Mouse (Mus musculus): ENCODE data around the gene Glce. TPM values are rescaled to one million over a fixed set of nuclear protein-coding genes. Genes with fewer than 3 reads are reported as not detected.

Gene Glce
- 1.4 and 4.2 TPM in 2 replicates for polyA plus RNA-seq (2011; ENCODE audit: insufficient read depth, insufficient read length, low replicate concordance, missing spikeins)

DNA sequence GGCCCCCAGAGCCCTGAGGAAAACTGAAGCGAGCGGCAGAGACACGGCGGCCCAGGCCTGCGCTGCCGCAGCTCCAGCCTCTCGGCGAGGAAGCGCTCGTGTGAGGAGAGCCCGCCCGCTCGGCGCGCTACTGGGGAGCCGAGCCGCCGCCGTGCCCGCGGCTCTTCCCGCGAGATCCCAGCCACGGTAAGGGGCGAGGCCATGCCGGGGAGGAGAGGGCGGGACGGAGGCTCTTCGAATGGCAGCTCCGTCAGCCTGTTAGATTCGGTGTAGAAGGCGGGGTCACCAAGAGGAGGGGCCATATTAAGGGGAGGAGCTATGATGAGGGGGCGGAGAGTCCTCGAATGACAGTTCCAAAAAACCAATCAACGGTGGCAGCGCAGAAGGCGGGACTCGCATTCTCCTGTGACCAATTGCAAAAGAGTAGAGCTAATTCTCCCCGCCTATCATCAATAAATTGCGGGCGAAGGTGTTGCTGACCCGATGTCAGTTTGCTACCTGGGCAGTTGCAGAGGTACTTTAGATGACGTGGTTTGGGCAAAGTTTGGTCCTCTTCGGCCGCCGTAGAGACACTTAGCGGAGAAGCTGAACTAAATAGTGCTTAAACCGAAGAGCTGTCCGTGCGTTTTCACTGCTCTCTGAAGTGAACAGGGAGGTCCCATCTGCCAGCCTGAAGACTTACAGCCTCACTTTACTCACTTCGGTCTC is at the start of gene Glce:
Gene Glce (minus strand): TSS at position 148 of the 708 bp plus-strand sequence.
- H3K27ac ChIP-seq (ENCODE audit: control insufficient read depth, insufficient read depth, low read depth, low read length, poor library complexity): peak within 1 kb of the TSS; percentile 45; the same call in 1 of the 2 replicates
- H3K4me1 ChIP-seq (ENCODE audit: control insufficient read depth, insufficient read depth, low read length): no peaks in the 10 kb centered on the region; the same call in 1 of the 2 replicates
- H3K4me3 ChIP-seq (replicated peaks; ENCODE audit: control insufficient read depth, low read depth, low read length): peak within 1 kb of the TSS; percentile 81
- WGBS: under 1% methylated on average over 51 of the region's 51 CpGs
- TF ChIP-seq POLR2A (IDR thresholded peaks at IDR 0.05; ENCODE audit: borderline replicate concordance, control insufficient read depth, low read depth, low read length): peak; percentile 94
- no peak for TF ChIP-seq CTCF (IDR thresholded peaks at IDR 0.05; ENCODE audit: control insufficient read depth, insufficient read depth, low read length)

DNA sequence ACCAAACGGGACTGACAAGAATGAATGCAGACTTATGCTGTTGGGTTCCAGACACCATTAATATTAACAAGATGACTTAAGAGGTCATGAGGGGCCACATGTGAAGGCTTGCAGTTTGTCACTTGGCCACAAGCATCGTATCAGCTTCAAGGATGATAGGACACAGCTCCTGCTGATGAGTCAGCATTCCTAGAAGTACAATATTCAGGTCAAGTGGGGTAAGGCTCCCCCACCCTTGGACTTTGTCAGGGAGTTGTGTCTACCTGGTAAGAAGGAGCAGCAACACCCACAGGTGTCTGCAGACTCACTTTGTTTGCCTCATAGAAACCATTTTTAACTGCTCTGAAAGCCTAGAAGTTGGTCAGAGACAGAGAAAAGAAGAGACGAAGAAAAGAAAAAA is 49.8 kb upstream of the Glce start:
- H3K4me1 ChIP-seq (ENCODE audit: control insufficient read depth, insufficient read depth, low read length): no peaks in the 10 kb centered on the region
- H3K4me3 ChIP-seq (replicated peaks; ENCODE audit: control insufficient read depth, low read depth, low read length): no peak overlapping the region
- no peak overlapping the region for H3K27ac ChIP-seq (ENCODE audit: control insufficient read depth, insufficient read depth, low read depth, low read length, poor library complexity)
- WGBS: 70% methylated on average over 3 of the region's 3 CpGs
- TF ChIP-seq CTCF (IDR thresholded peaks at IDR 0.05; ENCODE audit: control insufficient read depth, insufficient read depth, low read length) (no peak), POLR2A (IDR thresholded peaks at IDR 0.05; ENCODE audit: borderline replicate concordance, control insufficient read depth, low read depth, low read length) (no peak)

DNA sequence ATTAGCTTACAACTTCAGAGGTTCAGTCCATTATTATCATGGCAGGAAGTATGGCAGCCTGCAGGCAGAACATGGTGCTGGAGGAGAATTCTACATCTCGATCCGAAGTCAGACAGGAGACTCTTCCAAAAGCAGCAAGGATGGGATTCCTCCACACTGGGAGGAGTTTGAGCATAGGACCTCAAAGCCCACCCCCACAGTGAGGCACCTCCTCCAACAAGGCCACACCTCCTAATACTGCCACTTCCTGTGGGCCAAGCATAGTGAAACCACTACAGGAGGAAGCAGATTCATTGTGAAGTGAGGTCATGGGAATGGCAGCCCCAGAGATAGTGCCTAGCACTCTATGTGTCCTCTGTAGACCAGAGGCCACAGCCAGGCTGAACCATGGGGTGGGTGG is 48.5 kb upstream of the Glce start:
- Histone ChIP-seq H3K4me1 (ENCODE audit: control insufficient read depth, insufficient read depth, low read length) (no peaks in the 10 kb centered on the region), H3K4me3 (replicated peaks; ENCODE audit: control insufficient read depth, low read depth, low read length) (no peak overlapping the region), H3K27ac (ENCODE audit: control insufficient read depth, insufficient read depth, low read depth, low read length, poor library complexity) (no peak overlapping the region)
- 84% methylated on average over 2 of the region's 2 CpGs for WGBS
- TF ChIP-seq POLR2A (IDR thresholded peaks at IDR 0.05; ENCODE audit: borderline replicate concordance, control insufficient read depth, low read depth, low read length) (no peak), CTCF (IDR thresholded peaks at IDR 0.05; ENCODE audit: control insufficient read depth, insufficient read depth, low read length) (no peak)

DNA sequence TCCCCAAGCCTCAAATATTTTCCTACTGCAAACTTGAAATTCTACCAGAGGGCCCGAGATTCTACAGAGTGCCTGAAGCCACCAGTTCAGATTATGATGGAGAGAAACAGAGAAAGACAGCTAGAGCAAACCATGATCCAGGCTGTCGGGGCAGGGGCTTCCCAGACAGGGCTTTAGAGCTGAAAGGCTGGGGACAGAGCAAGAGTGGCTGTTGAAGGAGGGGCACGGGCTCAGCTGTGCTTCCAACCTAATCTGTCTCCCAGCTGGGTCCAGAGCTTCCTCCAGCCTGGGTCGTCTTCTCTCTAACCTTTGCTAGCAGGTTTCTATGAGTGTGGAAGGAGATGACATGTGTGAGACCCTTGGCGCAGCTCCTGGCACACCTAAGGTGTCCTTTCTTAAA is 44.2 kb upstream of the Glce start:
- Histone ChIP-seq H3K4me3 (replicated peaks; ENCODE audit: control insufficient read depth, low read depth, low read length) (no peak overlapping the region), H3K27ac (ENCODE audit: control insufficient read depth, insufficient read depth, low read depth, low read length, poor library complexity) (no peak overlapping the region), H3K4me1 (ENCODE audit: control insufficient read depth, insufficient read depth, low read length) (no peaks in the 10 kb centered on the region)
- TF ChIP-seq POLR2A (IDR thresholded peaks at IDR 0.05; ENCODE audit: borderline replicate concordance, control insufficient read depth, low read depth, low read length) (no peak), CTCF (IDR thresholded peaks at IDR 0.05; ENCODE audit: control insufficient read depth, insufficient read depth, low read length) (no peak)
- WGBS: 70% methylated on average over 5 of the region's 5 CpGs

DNA sequence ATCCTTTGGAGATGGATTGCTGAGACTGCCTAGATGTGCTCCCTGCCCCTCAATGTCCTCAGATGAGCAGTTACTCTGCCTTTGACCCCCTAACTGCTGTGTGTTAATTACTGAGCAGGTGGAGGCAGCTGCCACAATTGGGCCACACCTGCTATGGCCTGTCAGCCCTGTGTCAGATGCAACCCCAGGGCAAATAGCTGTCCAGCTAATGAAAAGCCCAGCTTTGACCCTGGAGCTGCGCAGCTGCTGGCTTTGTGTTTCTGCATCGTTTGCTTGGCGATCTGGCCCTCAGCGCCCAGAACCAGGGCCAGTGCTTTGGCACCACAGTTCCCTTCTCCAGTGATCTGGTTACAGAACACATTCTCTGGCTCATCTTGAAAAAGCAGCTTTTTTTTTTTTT is 43.7 kb upstream of the Glce start:
- no peaks in the 10 kb centered on the region; the same call in 1 of the 2 replicates for H3K4me1 ChIP-seq (ENCODE audit: control insufficient read depth, insufficient read depth, low read length)
- no peak for TF ChIP-seq POLR2A (IDR thresholded peaks at IDR 0.05; ENCODE audit: borderline replicate concordance, control insufficient read depth, low read depth, low read length)
- TF ChIP-seq CTCF (IDR thresholded peaks at IDR 0.05; ENCODE audit: control insufficient read depth, insufficient read depth, low read length): no peak
- no peak overlapping the region for H3K27ac ChIP-seq (ENCODE audit: control insufficient read depth, insufficient read depth, low read depth, low read length, poor library complexity)
- WGBS: 86% methylated on average over 4 of the region's 4 CpGs
- no peak overlapping the region for H3K4me3 ChIP-seq (replicated peaks; ENCODE audit: control insufficient read depth, low read depth, low read length)

DNA sequence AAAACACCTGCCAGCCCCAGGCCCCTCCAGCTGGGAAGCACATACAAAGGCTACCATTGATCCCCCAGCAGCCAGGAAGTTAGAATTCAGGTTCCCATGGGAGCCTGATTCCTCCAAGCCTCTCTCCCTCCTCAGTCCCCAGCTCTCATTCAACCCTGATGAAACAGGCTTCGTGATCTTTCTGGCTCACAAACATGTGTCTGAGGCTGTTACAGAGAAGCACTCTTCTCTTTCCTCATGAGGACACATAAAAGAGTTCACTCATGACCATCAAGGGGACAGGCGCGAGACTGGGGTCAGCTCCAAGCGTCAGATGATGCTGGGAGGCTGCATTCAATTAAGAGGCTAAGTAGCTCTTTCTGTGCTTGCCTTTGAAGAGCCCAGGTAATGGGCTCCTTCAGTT is 40.4 kb upstream of the Glce start:
- no peaks in the 10 kb centered on the region; the same call in 1 of the 2 replicates for H3K4me1 ChIP-seq (ENCODE audit: control insufficient read depth, insufficient read depth, low read length)
- TF ChIP-seq CTCF (IDR thresholded peaks at IDR 0.05; ENCODE audit: control insufficient read depth, insufficient read depth, low read length): no peak
- TF ChIP-seq POLR2A (IDR thresholded peaks at IDR 0.05; ENCODE audit: borderline replicate concordance, control insufficient read depth, low read depth, low read length): no peak
- H3K4me3 ChIP-seq (replicated peaks; ENCODE audit: control insufficient read depth, low read depth, low read length): no peak overlapping the region
- 75% methylated on average over 4 of the region's 4 CpGs for WGBS
- H3K27ac ChIP-seq (ENCODE audit: control insufficient read depth, insufficient read depth, low read depth, low read length, poor library complexity): no peak overlapping the region

DNA sequence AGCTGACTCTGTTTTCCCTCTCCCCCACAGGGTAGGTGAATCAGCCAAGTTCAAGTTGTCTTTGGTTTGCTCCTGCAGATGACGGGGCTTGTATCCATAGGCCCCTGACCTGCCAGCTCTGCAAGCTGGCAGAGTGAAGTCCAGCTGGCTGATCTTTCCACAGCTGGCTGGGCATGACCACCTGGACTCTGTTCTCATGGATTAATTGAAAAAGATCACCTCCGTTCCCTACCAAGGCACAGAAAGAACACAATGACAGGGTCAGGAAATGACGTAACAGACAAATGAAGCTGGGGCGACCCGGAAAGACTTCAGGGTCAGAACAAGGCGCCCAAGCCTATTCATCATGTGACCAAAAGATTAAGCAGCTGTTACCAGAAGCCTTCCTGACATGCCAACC is 38.3 kb upstream of the Glce start:
- 50% methylated on average over 6 of the region's 6 CpGs for WGBS
- Histone ChIP-seq H3K27ac (ENCODE audit: control insufficient read depth, insufficient read depth, low read depth, low read length, poor library complexity) (no peak overlapping the region), H3K4me1 (ENCODE audit: control insufficient read depth, insufficient read depth, low read length) (no peaks in the 10 kb centered on the region; the same call in 1 of the 2 replicates), H3K4me3 (replicated peaks; ENCODE audit: control insufficient read depth, low read depth, low read length) (no peak overlapping the region)
- TF ChIP-seq POLR2A (IDR thresholded peaks at IDR 0.05; ENCODE audit: borderline replicate concordance, control insufficient read depth, low read depth, low read length): no peak
- no peak for TF ChIP-seq CTCF (IDR thresholded peaks at IDR 0.05; ENCODE audit: control insufficient read depth, insufficient read depth, low read length)

DNA sequence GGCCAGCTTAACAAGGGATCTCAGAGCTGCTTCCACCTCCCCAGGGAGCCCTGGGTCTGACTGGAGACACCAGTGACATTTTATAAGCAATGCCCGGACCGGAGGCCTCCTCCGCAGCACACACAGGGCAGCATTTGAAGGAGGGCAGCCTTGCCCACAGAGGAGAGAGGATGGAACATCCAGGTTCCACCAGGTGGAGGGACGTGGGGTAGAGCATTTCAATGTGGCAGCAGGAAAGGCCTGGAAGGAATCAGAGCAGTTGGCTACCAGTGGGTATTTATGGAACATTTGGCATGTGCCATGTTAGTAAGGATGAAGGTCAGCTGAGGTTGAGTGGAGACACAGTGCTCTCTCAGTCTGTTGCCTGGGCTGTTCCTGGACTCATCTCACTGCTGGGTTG is 36.3 kb upstream of the Glce start:
- WGBS: 84% methylated on average over 4 of the region's 4 CpGs
- H3K27ac ChIP-seq (ENCODE audit: control insufficient read depth, insufficient read depth, low read depth, low read length, poor library complexity): no peak overlapping the region
- no peak overlapping the region for H3K4me3 ChIP-seq (replicated peaks; ENCODE audit: control insufficient read depth, low read depth, low read length)
- H3K4me1 ChIP-seq (ENCODE audit: control insufficient read depth, insufficient read depth, low read length): no peaks in the 10 kb centered on the region; the same call in 1 of the 2 replicates
- TF ChIP-seq POLR2A (IDR thresholded peaks at IDR 0.05; ENCODE audit: borderline replicate concordance, control insufficient read depth, low read depth, low read length) (no peak), CTCF (IDR thresholded peaks at IDR 0.05; ENCODE audit: control insufficient read depth, insufficient read depth, low read length) (no peak)
